Mouse (Mus musculus): ENCODE measurements around the gene Erv3. TPM values are rescaled to one million over a fixed set of nuclear protein-coding genes. Genes with fewer than 3 reads are reported as not detected.
"Not testable (repeated sequence)": the region's sequence is repeated elsewhere in the genome, so short reads cannot be mapped to it uniquely, and the experiment has no call there.

Gene Erv3
- total RNA-seq, 1 experiment from 2014 or later = not detected

DNA sequence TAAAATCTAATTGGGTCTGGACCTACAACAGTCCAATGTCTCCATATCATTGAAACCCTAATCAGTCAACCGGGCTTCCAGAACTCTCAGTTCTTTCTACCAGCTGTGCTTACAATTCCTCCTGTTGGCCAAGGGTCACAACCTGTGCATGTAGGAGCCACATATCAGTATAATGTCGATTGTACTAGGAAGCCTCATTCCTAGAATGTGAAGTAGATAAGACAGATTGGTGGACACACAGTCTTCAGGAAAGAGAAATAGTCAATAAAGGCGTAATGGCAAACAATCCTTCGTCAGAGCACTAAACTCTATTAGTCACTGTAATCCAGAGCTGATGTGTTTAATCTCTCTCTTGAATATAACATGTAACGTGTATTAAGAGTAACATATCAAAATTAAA lies 9.4 kb upstream of the Erv3 start:
- ATAC-seq (ENCODE audit: extremely low read depth, insufficient number of reproducible peaks, low FRiP score, poor library complexity, severe bottlenecking) = no peak

DNA sequence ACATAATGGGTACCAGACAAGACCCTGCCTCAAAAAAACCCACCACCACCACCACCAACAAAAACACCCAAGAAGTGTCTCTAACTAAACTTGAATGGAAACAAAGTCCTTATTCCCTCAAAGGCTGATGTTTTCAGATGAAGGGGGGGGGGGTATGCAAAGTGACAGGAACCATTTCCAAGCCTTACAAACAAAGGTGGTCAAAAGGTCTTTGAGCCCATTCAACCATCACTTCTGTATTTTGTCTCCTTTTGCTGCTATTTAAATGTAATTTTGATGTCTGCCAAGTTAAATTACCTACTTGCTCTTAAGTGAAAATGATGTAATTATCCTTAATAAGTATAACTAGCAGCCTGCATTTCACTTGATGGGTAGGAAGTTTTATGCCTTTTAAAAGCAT lies 7.1 kb upstream of the Erv3 start:
- ATAC-seq (ENCODE audit: extremely low read depth, insufficient number of reproducible peaks, low FRiP score, poor library complexity, severe bottlenecking) = no peak

DNA sequence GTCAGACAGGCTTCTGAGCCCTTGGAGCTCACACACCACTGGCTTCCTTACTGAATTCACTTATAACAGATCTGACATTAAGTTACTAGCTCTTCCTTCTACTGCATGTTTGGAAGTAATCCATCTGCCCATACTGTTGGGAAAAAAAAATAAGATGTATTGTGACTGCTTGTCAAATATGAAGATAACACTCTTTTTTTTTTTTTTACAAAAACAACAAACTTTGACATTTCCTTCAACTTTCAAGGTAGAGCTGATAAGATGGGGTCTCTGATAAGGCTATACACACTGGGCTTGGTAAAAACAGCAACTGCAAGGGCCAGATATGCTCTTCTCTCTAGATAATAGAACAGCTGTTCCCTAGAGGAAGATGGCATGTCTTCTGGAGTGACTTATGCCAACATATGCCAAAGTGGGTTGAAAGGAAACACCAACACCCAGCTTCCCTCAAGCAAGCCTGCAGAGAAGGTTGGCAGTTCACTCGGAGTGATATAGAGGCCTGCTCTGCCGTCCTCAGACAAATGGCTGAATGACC lies 4.8 kb upstream of the Erv3 start:
- no peak for ATAC-seq (ENCODE audit: extremely low read depth, insufficient number of reproducible peaks, low FRiP score, poor library complexity, severe bottlenecking)

DNA sequence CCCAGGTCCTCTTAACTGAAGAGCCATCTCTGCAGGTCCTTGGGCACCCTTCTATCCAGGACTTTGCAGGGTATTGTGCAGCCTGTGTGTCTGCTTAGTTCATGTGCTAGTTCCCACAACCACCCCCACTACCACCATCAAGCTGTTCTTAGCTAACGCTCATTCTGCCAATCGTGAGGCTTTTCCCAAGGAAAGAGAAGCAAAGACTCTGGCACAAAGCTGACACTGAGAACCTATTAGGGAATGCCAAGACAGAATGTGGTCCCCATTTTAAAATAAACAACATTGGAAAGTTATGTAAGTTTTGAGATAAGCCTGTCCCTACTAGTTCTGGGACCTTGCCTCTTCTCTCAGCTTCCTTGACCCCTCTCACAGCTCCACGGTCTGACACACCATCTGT lies 3.9 kb upstream of the Erv3 start:
- no peak for ATAC-seq (ENCODE audit: extremely low read depth, insufficient number of reproducible peaks, low FRiP score, poor library complexity, severe bottlenecking)

DNA sequence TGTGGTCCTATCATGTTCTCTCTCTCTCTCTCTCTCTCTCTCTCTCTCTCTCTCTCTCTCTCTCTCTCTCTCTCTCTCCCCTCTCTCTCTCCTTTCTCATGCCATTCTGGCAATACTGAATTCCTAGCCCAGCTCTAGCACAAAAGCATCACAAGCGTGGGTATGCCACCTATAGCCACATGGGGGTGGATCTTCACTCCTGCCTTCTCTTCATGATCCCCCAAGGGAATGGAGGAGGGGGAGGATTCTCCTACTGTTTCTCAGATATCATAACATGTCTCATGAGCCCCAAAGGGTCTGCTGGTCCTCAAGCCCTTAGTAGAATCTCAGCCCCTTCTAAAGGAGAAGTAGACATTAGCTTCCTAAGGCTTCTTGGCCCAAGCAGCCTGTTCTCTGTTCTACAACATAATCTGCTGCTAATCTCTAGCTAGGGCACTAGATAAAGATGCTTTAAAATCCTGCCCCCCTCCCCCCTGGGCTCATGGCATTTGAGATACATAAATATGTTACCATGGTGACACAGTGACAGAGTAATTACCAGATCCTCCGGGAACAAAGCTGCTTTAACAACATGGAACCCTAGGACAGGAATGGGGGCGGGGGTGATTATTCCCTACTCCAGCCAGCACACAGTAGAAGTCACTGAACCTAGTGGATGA lies 3.2 kb upstream of the Erv3 start:
- ATAC-seq (ENCODE audit: extremely low read depth, insufficient number of reproducible peaks, low FRiP score, poor library complexity, severe bottlenecking) = no peak

DNA sequence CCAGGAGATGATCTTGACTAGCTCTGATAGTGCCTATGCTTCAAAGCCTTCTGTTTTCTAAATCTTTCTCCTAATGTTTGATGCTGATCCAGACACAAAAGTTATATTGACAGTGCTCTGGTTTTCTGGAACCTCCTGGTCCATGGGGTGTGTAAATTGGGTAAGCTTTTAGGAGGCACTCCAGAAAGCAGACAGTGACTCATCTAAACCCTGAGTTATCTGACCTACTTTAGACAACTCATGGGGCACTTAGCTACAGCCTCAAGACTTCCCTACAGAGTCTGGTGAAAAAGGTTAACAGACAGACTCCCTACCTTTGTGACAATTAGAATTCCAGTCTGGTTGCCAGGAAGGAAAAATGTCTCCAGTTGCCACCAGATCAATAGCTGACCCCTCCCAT lies 1.7 kb downstream of the Erv3 start:
- ATAC-seq (ENCODE audit: extremely low read depth, insufficient number of reproducible peaks, low FRiP score, poor library complexity, severe bottlenecking) = no peak

DNA sequence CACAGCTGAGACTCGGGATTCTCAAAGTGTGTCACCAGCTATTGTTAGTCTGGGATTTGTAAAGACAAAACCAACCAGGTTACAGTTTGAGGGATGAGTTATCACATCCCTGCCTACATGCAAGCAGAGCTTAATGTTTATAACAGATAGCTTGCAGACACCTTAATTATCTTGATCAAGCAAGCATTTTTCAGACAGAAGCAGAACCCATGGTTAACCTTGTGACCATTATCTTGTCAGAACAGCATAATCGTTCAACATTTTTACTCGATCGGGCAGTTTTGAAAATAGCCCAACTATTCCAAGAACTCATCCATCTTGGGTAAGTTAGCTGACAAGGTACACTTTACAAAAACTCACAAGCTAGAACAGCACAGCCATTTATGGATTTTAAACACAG lies 5.8 kb downstream of the Erv3 start:
- no peak for ATAC-seq (ENCODE audit: extremely low read depth, insufficient number of reproducible peaks, low FRiP score, poor library complexity, severe bottlenecking)

DNA sequence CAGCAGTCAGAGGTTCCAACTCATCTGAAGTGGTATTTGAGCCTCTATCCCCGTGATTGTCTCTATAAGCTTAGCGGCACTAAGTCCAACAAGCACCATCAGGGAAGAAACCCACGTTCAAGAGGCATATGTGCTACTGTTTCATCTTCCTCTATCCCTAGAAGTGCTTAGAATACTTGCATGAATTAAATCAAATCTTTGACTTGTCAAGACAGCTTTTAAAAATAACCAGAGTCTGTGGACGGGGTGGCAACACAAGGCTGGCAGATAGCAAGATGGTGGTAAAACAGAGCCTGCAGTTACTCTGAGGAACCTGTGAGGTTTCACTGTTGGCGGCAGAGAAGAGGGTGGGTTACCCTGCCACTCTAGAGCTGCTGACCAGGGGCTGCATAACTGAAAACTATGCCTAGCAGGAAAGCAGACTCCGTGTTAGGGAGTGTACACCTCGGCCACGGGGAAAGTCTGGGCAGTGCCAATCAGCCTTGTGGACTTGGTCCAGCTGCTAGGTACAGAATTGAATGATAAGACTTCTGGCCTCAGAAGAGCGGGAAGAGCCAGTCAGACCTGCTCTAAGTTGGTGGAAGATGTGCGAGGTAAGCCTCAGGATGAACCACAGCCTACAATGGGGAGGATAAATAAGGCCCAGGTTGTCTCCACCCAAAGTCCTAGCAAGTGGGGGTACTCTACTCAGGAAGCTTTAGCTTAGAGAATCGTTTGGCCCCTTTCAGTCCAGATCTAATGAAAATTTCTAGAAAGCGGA lies 8.0 kb downstream of the Erv3 start:
- no peak for ATAC-seq (ENCODE audit: extremely low read depth, insufficient number of reproducible peaks, low FRiP score, poor library complexity, severe bottlenecking)

DNA sequence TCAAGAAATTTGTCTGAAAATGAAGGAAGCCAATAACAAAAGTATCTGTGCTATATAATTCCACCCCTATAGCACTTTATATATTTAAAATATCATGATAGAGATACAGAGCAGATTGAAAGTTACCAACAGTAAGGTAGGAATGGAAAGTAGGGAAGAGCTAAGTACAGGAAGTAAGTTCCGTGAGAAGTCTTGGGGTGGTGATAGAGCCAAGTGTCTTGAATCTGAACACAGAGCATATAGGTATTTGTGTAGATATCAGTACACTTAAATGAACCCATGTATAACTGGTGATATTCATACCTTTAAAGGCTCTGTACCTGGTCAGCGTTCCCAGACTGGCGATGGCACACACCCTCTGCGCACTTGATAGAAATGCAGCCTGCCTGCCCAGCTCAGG lies 9.5 kb downstream of the Erv3 start:
- ATAC-seq (ENCODE audit: extremely low read depth, insufficient number of reproducible peaks, low FRiP score, poor library complexity, severe bottlenecking) = no peak

DNA sequence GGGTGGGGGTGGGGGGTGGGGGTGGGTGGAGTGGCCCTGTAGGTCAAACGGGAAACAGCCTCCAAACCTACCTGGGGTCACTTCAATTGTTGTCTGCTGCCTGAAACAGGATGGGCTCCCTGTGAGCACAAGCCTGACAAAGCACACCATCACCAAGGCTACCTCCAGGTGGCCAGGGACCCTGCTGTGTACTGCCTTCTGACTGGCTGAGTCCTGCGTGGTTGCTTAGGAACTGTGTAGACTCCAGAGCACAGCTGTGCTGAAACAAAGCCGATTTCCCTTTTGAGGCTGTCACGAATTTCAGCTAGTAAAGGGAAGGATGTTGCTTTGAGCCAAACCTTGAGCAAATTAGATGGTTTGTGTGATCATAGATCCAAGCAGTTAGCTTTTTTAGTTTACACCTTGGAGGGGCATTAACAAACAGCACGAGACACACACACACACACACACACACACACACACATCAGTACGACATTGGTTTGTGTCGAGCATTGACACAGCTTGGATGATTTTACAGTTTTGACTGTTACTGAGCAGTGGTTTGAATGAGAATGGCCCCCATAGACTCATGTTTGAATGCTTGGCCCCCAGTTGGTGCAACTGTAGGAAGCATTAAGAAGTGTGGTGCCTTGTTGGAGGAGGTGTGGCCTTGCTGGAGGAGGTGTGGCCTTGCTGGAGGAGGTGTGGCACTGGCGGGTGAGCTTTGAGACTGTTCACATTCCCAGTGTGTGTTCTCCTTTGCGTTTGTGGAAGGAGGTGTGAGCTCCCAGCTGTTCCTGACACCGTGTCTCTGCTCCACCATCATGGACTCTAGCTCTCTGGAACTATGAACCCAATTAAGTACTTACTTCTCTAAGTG lies 11.8 kb downstream of the Erv3 start:
- no peak for ATAC-seq (ENCODE audit: extremely low read depth, insufficient number of reproducible peaks, low FRiP score, poor library complexity, severe bottlenecking)

DNA sequence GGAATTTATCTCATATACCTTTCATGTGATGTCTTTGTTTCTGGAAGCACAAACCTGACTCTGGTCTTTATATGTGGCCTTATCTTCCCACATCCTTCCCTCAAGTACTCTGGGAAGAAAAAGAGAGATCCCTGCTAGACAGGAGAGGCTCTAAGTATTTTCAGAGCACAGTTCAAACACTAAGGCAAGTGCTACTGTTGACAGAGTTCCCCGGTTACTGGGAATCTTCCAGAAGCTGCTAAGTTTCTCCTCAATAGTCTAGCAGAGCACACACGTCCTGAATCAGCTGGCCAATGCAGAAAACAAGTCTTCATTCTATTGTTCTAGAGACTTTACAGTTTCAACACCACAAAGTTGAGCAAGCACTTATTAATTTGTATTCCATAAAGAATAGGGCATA lies 12.7 kb downstream of the Erv3 start:
- no peak for ATAC-seq (ENCODE audit: extremely low read depth, insufficient number of reproducible peaks, low FRiP score, poor library complexity, severe bottlenecking)

DNA sequence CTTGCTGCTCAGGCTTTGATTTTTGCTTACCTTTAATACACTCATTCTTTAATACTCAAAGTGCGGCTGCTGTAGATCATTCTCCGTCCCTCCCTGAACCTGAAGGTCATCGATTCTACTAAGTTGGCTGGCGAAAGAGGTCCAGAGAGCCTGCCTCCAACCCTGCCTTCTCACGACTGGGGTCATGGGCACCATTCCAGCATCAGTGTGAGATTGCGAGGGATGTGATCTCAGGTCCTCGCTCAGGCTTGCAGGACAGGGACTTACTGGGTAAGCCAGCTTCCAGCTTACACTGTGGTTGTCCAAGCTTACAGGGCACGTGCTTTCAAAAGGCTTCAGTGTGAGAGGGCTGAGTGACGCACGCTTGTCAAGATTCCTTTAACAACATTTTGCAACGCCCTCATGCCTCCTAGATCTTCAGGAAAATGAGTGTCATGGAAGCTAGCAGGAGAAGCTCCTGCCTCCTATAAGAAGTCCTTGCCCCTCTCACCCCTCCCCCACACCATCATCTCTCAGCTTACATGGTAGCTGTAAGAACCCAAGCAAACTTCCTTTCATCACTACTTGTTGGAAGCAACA lies 13.3 kb downstream of the Erv3 start:
- no peak for ATAC-seq (ENCODE audit: extremely low read depth, insufficient number of reproducible peaks, low FRiP score, poor library complexity, severe bottlenecking)

DNA sequence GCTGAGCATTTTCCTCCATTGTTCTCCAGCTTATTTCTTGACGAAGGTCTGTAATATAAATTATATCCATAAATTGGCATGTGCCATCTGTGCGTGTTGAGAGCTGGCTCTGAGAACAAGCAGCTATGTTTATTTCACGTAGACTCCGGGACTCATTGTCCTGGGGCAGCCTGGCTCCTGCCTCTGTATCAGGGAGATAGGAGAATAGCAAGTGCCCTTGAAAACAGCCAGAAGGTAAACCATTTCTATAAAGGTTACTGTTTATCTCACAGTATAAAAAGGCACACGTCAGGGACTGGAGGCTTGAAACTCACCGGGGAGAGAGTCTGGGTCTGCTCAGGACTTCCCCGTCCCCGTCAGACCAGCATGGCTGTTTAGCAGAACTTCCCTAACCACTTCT lies 13.9 kb downstream of the Erv3 start:
- ATAC-seq (ENCODE audit: extremely low read depth, insufficient number of reproducible peaks, low FRiP score, poor library complexity, severe bottlenecking) = no peak

DNA sequence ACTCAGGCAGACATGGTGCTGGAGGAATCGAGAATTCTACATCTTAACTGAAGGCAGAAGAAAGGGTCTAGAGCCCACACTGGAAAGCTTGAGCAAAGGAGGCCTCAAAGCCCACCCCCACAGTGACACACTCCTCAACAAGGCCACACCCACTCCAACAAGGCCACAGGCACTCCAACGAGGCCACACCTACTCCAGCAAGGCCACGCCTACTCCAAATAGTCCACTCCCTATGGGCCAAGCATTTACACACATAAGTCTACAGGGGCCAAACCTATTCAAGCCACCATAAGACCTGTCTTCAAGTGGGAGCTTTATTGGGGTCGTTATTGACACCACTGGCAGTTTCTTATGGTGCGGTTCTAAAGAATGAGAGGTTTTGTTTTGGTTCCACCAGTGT lies 17.0 kb downstream of the Erv3 start:
- ATAC-seq (ENCODE audit: extremely low read depth, insufficient number of reproducible peaks, low FRiP score, poor library complexity, severe bottlenecking) = no peak

DNA sequence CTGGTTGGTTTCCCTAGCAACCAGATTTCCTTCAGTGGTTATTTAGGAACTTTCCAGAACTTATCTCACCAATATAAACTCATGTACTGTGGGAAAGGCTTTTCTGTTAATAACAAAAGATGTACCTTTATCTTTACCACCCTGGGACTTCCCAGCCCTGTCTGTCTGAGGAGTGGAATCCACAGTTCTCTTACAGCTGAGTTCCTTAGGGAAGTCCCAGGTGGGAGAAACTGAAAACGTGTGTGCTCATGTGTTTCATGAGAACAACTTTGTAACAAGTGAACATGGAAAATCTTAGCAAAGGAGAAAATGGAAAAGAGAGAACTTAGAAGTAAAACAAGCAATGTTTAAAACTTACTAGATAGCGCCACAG lies 18.2 kb downstream of the Erv3 start:
- no peak for ATAC-seq (ENCODE audit: extremely low read depth, insufficient number of reproducible peaks, low FRiP score, poor library complexity, severe bottlenecking)

DNA sequence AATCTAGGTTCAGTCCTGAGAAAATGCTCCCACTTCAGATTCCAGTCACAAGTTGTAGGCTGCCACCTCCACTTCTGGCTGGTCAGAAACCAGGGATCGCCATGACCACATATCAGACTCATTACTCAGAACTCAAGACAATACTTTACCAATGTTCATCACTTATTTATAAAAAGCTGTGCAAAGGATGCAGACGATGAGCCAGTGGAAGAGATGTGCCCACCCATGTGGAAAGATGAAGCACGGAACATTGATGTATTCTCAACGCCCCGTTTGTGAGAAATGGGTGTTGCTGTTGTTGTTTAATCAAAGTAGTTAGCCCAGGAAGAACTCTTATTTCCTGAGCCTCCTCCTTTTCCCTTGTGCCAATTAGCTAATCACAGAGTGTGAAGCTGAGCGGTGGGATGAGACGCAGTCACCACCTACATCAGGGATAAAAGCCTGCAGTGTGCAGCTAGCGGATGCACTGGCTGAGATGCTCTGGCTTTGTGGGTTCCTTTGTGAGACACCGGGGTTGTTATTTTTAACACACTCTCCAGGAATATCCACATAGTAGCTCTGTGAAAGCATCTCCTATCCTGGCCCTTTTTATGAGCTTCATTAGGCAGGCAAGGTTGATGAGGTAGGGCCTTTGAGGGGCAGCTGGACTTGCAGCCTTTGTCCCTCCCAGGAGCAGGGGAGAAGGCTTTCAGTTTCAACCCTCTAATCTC lies 18.8 kb downstream of the Erv3 start:
- ATAC-seq (ENCODE audit: extremely low read depth, insufficient number of reproducible peaks, low FRiP score, poor library complexity, severe bottlenecking) = no peak

DNA sequence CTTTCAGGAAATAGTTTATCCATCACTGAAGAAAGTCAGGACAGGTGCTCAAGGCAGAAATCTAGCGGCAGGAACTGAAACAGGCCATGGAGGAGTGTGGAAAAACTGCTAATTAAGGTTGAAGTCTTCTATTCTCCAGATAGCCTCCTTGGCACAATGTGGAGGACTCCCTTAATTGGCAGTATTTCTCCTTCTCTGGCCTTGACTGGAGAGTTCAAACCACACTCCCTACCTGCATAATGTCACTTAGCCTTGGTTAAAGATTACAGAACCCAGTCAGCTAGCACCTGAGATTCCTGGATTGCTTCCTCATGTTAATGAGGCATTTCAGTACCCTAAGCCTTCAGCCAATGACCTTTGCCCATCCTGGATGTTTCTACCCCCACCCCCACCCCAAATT lies 25.3 kb downstream of the Erv3 start:
- ATAC-seq (ENCODE audit: extremely low read depth, insufficient number of reproducible peaks, low FRiP score, poor library complexity, severe bottlenecking) = no peak

DNA sequence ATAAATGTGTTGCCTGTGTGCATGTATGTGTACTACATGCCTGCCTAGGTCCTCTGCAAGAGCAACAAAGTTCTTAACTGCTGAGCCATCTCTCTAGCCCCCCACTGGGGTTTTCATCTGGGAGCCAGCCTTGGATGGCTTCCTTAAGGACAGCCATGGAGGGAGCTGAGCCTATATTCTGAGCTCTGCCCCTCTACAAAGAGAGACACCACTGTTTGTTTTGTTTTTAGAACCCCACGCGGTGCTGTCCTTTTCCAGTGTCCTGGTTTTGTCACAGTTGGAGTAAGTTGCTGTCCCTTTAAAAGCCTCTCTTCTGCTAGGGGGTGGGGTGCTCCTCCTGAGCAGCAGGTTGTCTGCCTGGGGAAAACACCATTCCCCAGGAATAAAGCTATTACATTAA lies 27.7 kb downstream of the Erv3 start:
- no peak for ATAC-seq (ENCODE audit: extremely low read depth, insufficient number of reproducible peaks, low FRiP score, poor library complexity, severe bottlenecking)

DNA sequence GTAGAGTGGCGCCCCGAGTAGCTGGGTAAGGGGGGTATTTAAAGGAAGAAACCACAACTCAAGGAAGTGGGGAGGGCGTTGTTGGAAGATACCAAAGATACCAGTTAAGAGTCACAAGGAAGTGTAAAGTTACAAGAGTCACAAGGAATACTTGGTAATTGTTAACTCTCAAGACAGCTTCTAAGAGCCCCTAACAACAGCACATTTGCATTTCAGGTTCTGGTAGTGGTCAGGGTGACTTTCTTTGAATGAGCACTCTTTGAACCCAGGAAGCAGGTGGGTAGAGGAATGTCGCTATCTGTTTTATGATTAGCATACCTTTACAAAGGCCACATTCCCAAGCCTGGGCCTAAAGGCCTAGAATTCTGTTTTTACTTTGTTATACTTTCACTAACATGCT lies 28.6 kb downstream of the Erv3 start:
- not testable (repeated sequence) for ATAC-seq (ENCODE audit: extremely low read depth, insufficient number of reproducible peaks, low FRiP score, poor library complexity, severe bottlenecking)

Measured in neutrophil, adult 5-6 weeks (primary cell).